Mouse (Mus musculus) heart, adult 2 months (tissue): Measurements from ENCODE around the gene Usp33.

Source experiments
- CTCF ChIP-seq: fragments of 200-600 bp; IDR thresholded peaks from 2 replicates; pipeline ENCODE4 v1.8.1; 2022; ENCODE audit warnings: antibody characterized with exemption, mild to moderate bottlenecking, moderate library complexity
- POLR2A ChIP-seq: fragments of 200-500 bp; IDR thresholded peaks from 2 replicates; pipeline ENCODE4 v1.6.1; 2011; ENCODE audit warnings: mild to moderate bottlenecking, low read depth, low read length, control low read depth; ENCODE audit not compliant: insufficient read depth

- TF ChIP-seq CTCF: no peak
- TF ChIP-seq POLR2A: no peak
Observed at GRCm38 (mm10) chr3:152359151-152359550, 12.9 kb downstream of the Usp33 start.
